11 mouse cellular contexts compared by ENCODE assay signal in genomic region chr5:125411972-125412530, GRCm38 (mm10). TPM values are rescaled to one million over a fixed set of nuclear protein-coding genes. Genes with fewer than 3 reads are reported as not detected.
DNase-seq lines count a peak whose midpoint lies in the region; ATAC-seq and TF ChIP-seq lines count a peak whose summit lies in the region.
"Had no signal": no experiment of that assay in that cellular context is flagged by ENCODE, and none has a peak within 500 bp of the region (broad histone marks: within the 10 kb centered on the region; RNA-seq: fewer than 3 reads in every experiment).

No protein-coding gene starts in this region.

- intact Hi-C loops in heart, postnatal 36 days (cut with DNase I), result loop anchor here (2.0 kb wide), 1 partner anchor 51 kb away; no protein-coding TSS in a partner anchor

- no peak for ATAC-seq in liver, embryonic 12.5 days
- ATAC-seq: Patski had no signal

- no peaks in the 10 kb centered on the region for H3K27me3 ChIP-seq in liver, embryonic 12.5 days (replicated peaks)
- H3K27me3 ChIP-seq: heart, embryonic 15.5 days; neural tube, embryonic 13.5 days; Patski had no signal

- H3K27ac ChIP-seq in liver, embryonic 12.5 days, result no peak overlapping the region
- H3K27ac ChIP-seq: heart, embryonic 15.5 days; neural tube, embryonic 13.5 days had no signal

- peak; percentile 19; the same call in 1 of the 2 replicates for TF ChIP-seq CTCF in lung, adult 2 months (IDR thresholded peaks at IDR 0.05; ENCODE audit: insufficient read depth, low read length)

- TF ChIP-seq POLR2A in lung, adult 2 months (IDR thresholded peaks at IDR 0.05; ENCODE audit: borderline replicate concordance, extremely low read depth, low read depth, low read length), result no peak

- H3K4me2 ChIP-seq in liver, embryonic 12.5 days, result no peak overlapping the region
- H3K4me2 ChIP-seq: heart, embryonic 15.5 days; neural tube, embryonic 13.5 days had no signal

- H3K9me3 ChIP-seq in liver, embryonic 12.5 days (replicated peaks), result no peaks in the 10 kb centered on the region
- H3K9me3 ChIP-seq: heart, embryonic 15.5 days; neural tube, embryonic 13.5 days had no signal

- H3K36me3 ChIP-seq in liver, embryonic 12.5 days, result peaks cover 42% of the 10 kb centered on the region

- 42% methylated on average over 5 of the region's 5 CpGs for WGBS in liver, embryonic 12.5 days (ENCODE audit: insufficient replicate concordance)
- WGBS in lung, adult 2 months, result 67% methylated on average over 5 of the region's 5 CpGs

- H3K4me1 ChIP-seq in liver, embryonic 12.5 days, result peaks cover 32% of the 10 kb centered on the region
- H3K4me1 ChIP-seq in lung, adult 2 months (ENCODE audit: control insufficient read depth, insufficient read depth, low read length), result no peaks in the 10 kb centered on the region

- H3K4me3 ChIP-seq in liver, embryonic 12.5 days, result no peak overlapping the region
- H3K4me3 ChIP-seq in lung, adult 2 months (replicated peaks; ENCODE audit: extremely low read depth, low read depth, low read length), result no peak overlapping the region
- H3K4me3 ChIP-seq: heart, embryonic 15.5 days; neural tube, embryonic 13.5 days had no signal

- no peak overlapping the region for H3K9ac ChIP-seq in liver, embryonic 12.5 days
- H3K9ac ChIP-seq: heart, embryonic 15.5 days; neural tube, embryonic 13.5 days had no signal

- DNase-seq in adrenal gland, adult (ENCODE audit: inconsistent age in 2 of 2, low spot score in 1 of 2), result peak; percentile 71 to 89
- no peak for DNase-seq in adrenal gland, adult 8-10 months
- peak; percentile 81 for DNase-seq in liver
- DNase-seq in brain, adult 2 months (ENCODE audit: low read depth, low spot score), result peak; percentile 80
- peak; percentile 53 to 75 for DNase-seq in heart, postnatal 36 days
- peak; percentile 51 for DNase-seq in lung, adult 2 months
- peak; percentile 74 to 89 for DNase-seq in spleen, postnatal 10 days (ENCODE audit: low spot score in 2 of 2)

RNA-seq across cellular contexts. Expression of gene Dhx37, which starts 21.9 kb away (rescaled TPM):
- 10 to 100 TPM; 19.1 to 22.1 (median 19.9) TPM for total RNA-seq in adrenal gland, adult 8-10 months (2022)
- polyA plus RNA-seq in liver, embryonic 12.5 days (2016; fragmentation: Nextera tagmentation; extraction: Ambion mirVana), result 11.3 and 11.4 TPM in 2 replicates
- total RNA-seq in heart, postnatal 36 days (2021), result 10 to 100 TPM; 11.4 to 11.7 TPM
- 11.1 and 13.4 TPM in 2 replicates for polyA plus RNA-seq in lung, adult 2 months (2012; rRNA removed)

RNA-seq across cellular contexts. Expression of gene Ubc, which starts 22.0 kb away (rescaled TPM):
- total RNA-seq in adrenal gland, adult 8-10 months (2022), result 1,000 to 10,000 TPM; 1,164 to 1,564 (median 1,502) TPM
- 657 and 673 TPM in 2 replicates for polyA plus RNA-seq in liver, embryonic 12.5 days (2016; fragmentation: Nextera tagmentation; extraction: Ambion mirVana)
- total RNA-seq in heart, postnatal 36 days (2021), result 1,000 to 10,000 TPM in 1 of 2 experiments, 100 to 1,000 TPM in 1; 856 to 1,567 TPM
- polyA plus RNA-seq in lung, adult 2 months (2012; rRNA removed), result 705 and 874 TPM in 2 replicates

RNA-seq across cellular contexts. Expression of gene Gm10382, which starts 22.9 kb away (rescaled TPM):
- total RNA-seq in adrenal gland, adult 8-10 months (2022), result under 1 TPM in 3 of 4 experiments, not detected in 1; 0.41 to 0.48 (median 0.45) TPM
- polyA plus RNA-seq in liver, embryonic 12.5 days (2016; fragmentation: Nextera tagmentation; extraction: Ambion mirVana), result 0.38 and 0.66 TPM in 2 replicates
- not detected for total RNA-seq in heart, postnatal 36 days (2021)
- polyA plus RNA-seq in lung, adult 2 months (2012; rRNA removed), result 0.20 and 0.25 TPM in 2 replicates

RNA-seq across cellular contexts. Expression of gene Bri3bp, which starts 29.3 kb away (rescaled TPM):
- 10 to 100 TPM; 27.8 to 35.6 (median 31.6) TPM for total RNA-seq in adrenal gland, adult 8-10 months (2022)
- polyA plus RNA-seq in liver, embryonic 12.5 days (2016; fragmentation: Nextera tagmentation; extraction: Ambion mirVana), result 44.0 and 44.1 TPM in 2 replicates
- total RNA-seq in heart, postnatal 36 days (2021), result 10 to 100 TPM; 45.4 to 54.6 TPM
- polyA plus RNA-seq in lung, adult 2 months (2012; rRNA removed), result 5.0 and 8.2 TPM in 2 replicates
